In genomic region chr7:31087262-31087661, GRCm38 (mm10) we compare ENCODE assay signal across 23 mouse cellular contexts. TPM values are rescaled to one million over a fixed set of nuclear protein-coding genes. Genes with fewer than 3 reads are reported as not detected.
DNase-seq lines count a peak whose midpoint lies in the region; ATAC-seq and TF ChIP-seq lines count a peak whose summit lies in the region.
"Had no signal": no experiment of that assay in that cellular context is flagged by ENCODE, and none has a peak within 500 bp of the region (broad histone marks: within the 10 kb centered on the region; RNA-seq: fewer than 3 reads in every experiment).

No protein-coding gene starts in this region.

- peaks cover 13% of the 10 kb centered on the region; the same call in 1 of the 2 replicates for H3K4me1 ChIP-seq in heart, embryonic 15.5 days (replicated peaks)
- H3K4me1 ChIP-seq in heart, embryonic 10.5 days, result peaks cover 19% of the 10 kb centered on the region; the same call in 1 of the 2 replicates
- peaks cover 23% of the 10 kb centered on the region for H3K4me1 ChIP-seq in liver, postnatal 0 days (ENCODE audit: insufficient read depth)
- H3K4me1 ChIP-seq in liver, embryonic 12.5 days, result 0 out of 2 replicates have a peak, but pooled peaks cover 7% of the 10 kb centered on the region

- H3K4me3 ChIP-seq in heart, embryonic 15.5 days, result no peak overlapping the region
- no peak overlapping the region for H3K4me3 ChIP-seq in heart, embryonic 10.5 days
- H3K4me3 ChIP-seq in liver, postnatal 0 days (ENCODE audit: low read depth, low read length), result no peak overlapping the region
- no peak overlapping the region for H3K4me3 ChIP-seq in liver, embryonic 12.5 days
- H3K4me3 ChIP-seq: neural tube, embryonic 15.5 days had no signal

- no peak for ATAC-seq in heart, embryonic 15.5 days (replicated peaks; ENCODE audit: insufficient number of reproducible peaks, insufficient read depth, low FRiP score, low read depth)
- no peak for ATAC-seq in liver, postnatal 0 days
- ATAC-seq in liver, embryonic 12.5 days, result no peak
- ATAC-seq: forebrain, postnatal 0 days; intestine, embryonic 16.5 days had no signal

- no peak for TF ChIP-seq EP300 in liver, postnatal 0 days (IDR thresholded peaks at IDR 0.05; ENCODE audit: low read depth)

- H3K36me3 ChIP-seq in heart, embryonic 15.5 days, result no peaks in the 10 kb centered on the region
- no peaks in the 10 kb centered on the region for H3K36me3 ChIP-seq in heart, embryonic 10.5 days
- H3K36me3 ChIP-seq in liver, postnatal 0 days (replicated peaks; ENCODE audit: insufficient read depth, low read length), result no peaks in the 10 kb centered on the region
- H3K36me3 ChIP-seq in liver, embryonic 12.5 days, result no peaks in the 10 kb centered on the region
- H3K36me3 ChIP-seq: neural tube, embryonic 15.5 days had no signal

- no peak for DNase-seq in heart, embryonic 10.5 days (ENCODE audit: low spot score)
- no peak for DNase-seq in liver, postnatal 0 days
- peak; percentile 55 for DNase-seq in T-cell, adult 2 months (ENCODE audit: low spot score)
- peak; percentile 70 for DNase-seq in naive thymus-derived CD4-positive, alpha-beta T cell, adult 2 months (ENCODE audit: low read depth)
- DNase-seq in right cerebral cortex, postnatal 25 days, result no peak
- DNase-seq in spleen, postnatal 4 days (ENCODE audit: low spot score in 2 of 2), result no peak
- DNase-seq: adrenal gland, postnatal 36 days; cerebellum, adult 9-10 months; forebrain, postnatal 0 days; gastrocnemius, postnatal 36 days; heart, postnatal 14 days; kidney, postnatal 36 days; lung, adult 18-20 months; lung, postnatal 14 days; thymus, adult 18-20 months had no signal

- no peaks in the 10 kb centered on the region for H3K27me3 ChIP-seq in heart, embryonic 15.5 days
- no peaks in the 10 kb centered on the region for H3K27me3 ChIP-seq in heart, embryonic 10.5 days (ENCODE audit: insufficient read depth, poor library complexity, severe bottlenecking)
- no peaks in the 10 kb centered on the region for H3K27me3 ChIP-seq in liver, postnatal 0 days (ENCODE audit: insufficient read depth, low read length)
- no peaks in the 10 kb centered on the region for H3K27me3 ChIP-seq in liver, embryonic 12.5 days (replicated peaks)
- H3K27me3 ChIP-seq: neural tube, embryonic 15.5 days had no signal

- 37% methylated on average over 2 of the region's 2 CpGs for WGBS in heart, embryonic 15.5 days
- WGBS in heart, embryonic 10.5 days, result 54% methylated on average over 2 of the region's 2 CpGs
- 24% methylated on average over 2 of the region's 2 CpGs for WGBS in liver, postnatal 0 days (ENCODE audit: insufficient replicate concordance)
- 22% methylated on average over 2 of the region's 2 CpGs for WGBS in liver, embryonic 12.5 days (ENCODE audit: insufficient replicate concordance)

- H3K4me2 ChIP-seq in heart, embryonic 15.5 days, result no peak overlapping the region
- no peak overlapping the region for H3K4me2 ChIP-seq in liver, postnatal 0 days (ENCODE audit: low read depth, low read length)
- H3K4me2 ChIP-seq in liver, embryonic 12.5 days, result no peak overlapping the region
- H3K4me2 ChIP-seq: heart, embryonic 11.5 days; hindbrain, embryonic 14.5 days; midbrain, embryonic 11.5 days; neural tube, embryonic 15.5 days had no signal

- no peak overlapping the region for H3K9ac ChIP-seq in heart, embryonic 15.5 days
- no peak overlapping the region for H3K9ac ChIP-seq in liver, postnatal 0 days (replicated peaks)
- H3K9ac ChIP-seq in liver, embryonic 12.5 days, result no peak overlapping the region
- H3K9ac ChIP-seq: forebrain, postnatal 0 days; hindbrain, embryonic 14.5 days; neural tube, embryonic 15.5 days had no signal

- peak overlapping the region; percentile 61; the same call in 1 of the 2 replicates for H3K27ac ChIP-seq in heart, embryonic 15.5 days
- no peak overlapping the region; the same call in 1 of the 2 replicates for H3K27ac ChIP-seq in heart, embryonic 10.5 days
- H3K27ac ChIP-seq in liver, postnatal 0 days (ENCODE audit: low read depth), result 0 out of 2 replicates have a peak overlapping the region, but pooled peaks have one; percentile 13
- H3K27ac ChIP-seq in liver, embryonic 12.5 days, result no peak overlapping the region
- H3K27ac ChIP-seq: hindbrain, embryonic 14.5 days; neural tube, embryonic 15.5 days had no signal

- no peaks in the 10 kb centered on the region for H3K9me3 ChIP-seq in heart, embryonic 15.5 days (replicated peaks)
- no peaks in the 10 kb centered on the region for H3K9me3 ChIP-seq in heart, embryonic 10.5 days
- 0 out of 2 replicates have a peak, but pooled peaks cover 2% of the 10 kb centered on the region for H3K9me3 ChIP-seq in liver, postnatal 0 days (ENCODE audit: low read length)
- H3K9me3 ChIP-seq in liver, embryonic 12.5 days (replicated peaks), result no peaks in the 10 kb centered on the region
- H3K9me3 ChIP-seq: neural tube, embryonic 15.5 days had no signal

- no peak for TF ChIP-seq CTCF in liver, postnatal 0 days (IDR thresholded peaks at IDR 0.05; ENCODE audit: low read depth)

RNA-seq across cellular contexts. Expression of gene Fxyd3, which starts 10.8 kb away (rescaled TPM):
- 2.6 and 15.2 TPM in 2 replicates for polyA plus RNA-seq in heart, embryonic 15.5 days (2015; fragmentation: Nextera tagmentation; extraction: Ambion mirVana)
- polyA plus RNA-seq in heart, embryonic 10.5 days (2016; fragmentation: Nextera tagmentation; extraction: Ambion mirVana), result 0.53 and 2.0 TPM in 2 replicates
- 3.4 TPM in 2 replicates for polyA plus RNA-seq in liver, postnatal 0 days (2015; fragmentation: Nextera tagmentation; extraction: Ambion mirVana)
- polyA plus RNA-seq in liver, embryonic 12.5 days (2016; fragmentation: Nextera tagmentation; extraction: Ambion mirVana), result 0.67 and 0.86 TPM in 2 replicates
- polyA plus RNA-seq: forebrain, postnatal 0 days; midbrain, postnatal 0 days had no signal

RNA-seq across cellular contexts. Expression of gene Hpn, which starts 27.8 kb away (rescaled TPM):
- polyA plus RNA-seq in heart, embryonic 15.5 days (2015; fragmentation: Nextera tagmentation; extraction: Ambion mirVana), result 1.5 and 4.8 TPM in 2 replicates
- 3.6 and 15.0 TPM in 2 replicates for polyA plus RNA-seq in heart, embryonic 10.5 days (2016; fragmentation: Nextera tagmentation; extraction: Ambion mirVana)
- 250 and 259 TPM in 2 replicates for polyA plus RNA-seq in liver, postnatal 0 days (2015; fragmentation: Nextera tagmentation; extraction: Ambion mirVana)
- polyA plus RNA-seq in liver, embryonic 12.5 days (2016; fragmentation: Nextera tagmentation; extraction: Ambion mirVana), result 33.2 and 36.2 TPM in 2 replicates

RNA-seq across cellular contexts. Expression of gene Lgi4, which starts 28.1 kb away (rescaled TPM):
- polyA plus RNA-seq in heart, embryonic 15.5 days (2015; fragmentation: Nextera tagmentation; extraction: Ambion mirVana), result 0.25 and 0.39 TPM in 2 replicates
- 0.27 and 0.41 TPM in 2 replicates for polyA plus RNA-seq in heart, embryonic 10.5 days (2016; fragmentation: Nextera tagmentation; extraction: Ambion mirVana)
- 0.11 TPM in 1 of 2 replicates, not detected in the other for polyA plus RNA-seq in liver, postnatal 0 days (2015; fragmentation: Nextera tagmentation; extraction: Ambion mirVana)
- polyA plus RNA-seq in liver, embryonic 12.5 days (2016; fragmentation: Nextera tagmentation; extraction: Ambion mirVana), result 0.06 and 0.19 TPM in 2 replicates

RNA-seq across cellular contexts. Expression of gene Fxyd1, which starts 30.3 kb away (rescaled TPM):
- polyA plus RNA-seq in heart, embryonic 15.5 days (2015; fragmentation: Nextera tagmentation; extraction: Ambion mirVana), result 950 and 1,236 TPM in 2 replicates
- 167 and 365 TPM in 2 replicates for polyA plus RNA-seq in heart, embryonic 10.5 days (2016; fragmentation: Nextera tagmentation; extraction: Ambion mirVana)
- polyA plus RNA-seq in liver, postnatal 0 days (2015; fragmentation: Nextera tagmentation; extraction: Ambion mirVana), result 300 and 302 TPM in 2 replicates
- polyA plus RNA-seq in liver, embryonic 12.5 days (2016; fragmentation: Nextera tagmentation; extraction: Ambion mirVana), result 28.2 and 28.3 TPM in 2 replicates

RNA-seq across cellular contexts. Expression of gene Fxyd7, which starts 36.0 kb away (rescaled TPM):
- polyA plus RNA-seq in heart, embryonic 15.5 days (2015; fragmentation: Nextera tagmentation; extraction: Ambion mirVana), result 1.1 and 2.7 TPM in 2 replicates
- 0.22 and 1.5 TPM in 2 replicates for polyA plus RNA-seq in heart, embryonic 10.5 days (2016; fragmentation: Nextera tagmentation; extraction: Ambion mirVana)
- 0.16 TPM in 1 of 2 replicates, not detected in the other for polyA plus RNA-seq in liver, postnatal 0 days (2015; fragmentation: Nextera tagmentation; extraction: Ambion mirVana)
- polyA plus RNA-seq in liver, embryonic 12.5 days (2016; fragmentation: Nextera tagmentation; extraction: Ambion mirVana), result 0.45 and 0.55 TPM in 2 replicates

Comparison
In these comparisons a context has a peak if more than half of its experiments do, and no peak if none do; other contexts are left out.
1. H3K27ac ChIP-seq: peak in heart, embryonic 15.5 days (single experiment) and liver, postnatal 0 days (single experiment); none in heart, embryonic 10.5 days (single experiment) and liver, embryonic 12.5 days (single experiment).
2. DNase-seq: peak in T-cell, adult 2 months (single experiment) and naive thymus-derived CD4-positive, alpha-beta T cell, adult 2 months (single experiment); none in heart, embryonic 10.5 days (single experiment), liver, postnatal 0 days (single experiment), right cerebral cortex, postnatal 25 days (single experiment) and spleen, postnatal 4 days (0 of 2).